Mouse (Mus musculus): ENCODE data around the gene Lzts2. TPM values are rescaled to one million over a fixed set of nuclear protein-coding genes. Genes with fewer than 3 reads are reported as not detected.

The Lzts2 gene
- polyA plus RNA-seq, 1 experiment from 2014 or later = 14.8 TPM

GRCm38 (mm10) chr19:44992712-44993111, 21.5 kb upstream of the Lzts2 start:
- H3K4me3 ChIP-seq (ENCODE audit: low read length) = no peak overlapping the region
- no peak for ATAC-seq
- no peaks in the 10 kb centered on the region for H3K9me3 ChIP-seq (ENCODE audit: control insufficient read depth, low read length)
- 68% methylated on average over 7 of the region's 7 CpGs for WGBS
- H3K4me2 ChIP-seq (ENCODE audit: low read length) = no peak overlapping the region
- no peak overlapping the region for H3K27ac ChIP-seq (ENCODE audit: low read depth, low read length)
- peaks cover 14% of the 10 kb centered on the region for H3K4me1 ChIP-seq (ENCODE audit: control insufficient read depth, insufficient read depth, low read depth, low read length)
- H3K9ac ChIP-seq (ENCODE audit: low read depth, low read length) = no peak overlapping the region
- H3K27me3 ChIP-seq (replicated peaks; ENCODE audit: control insufficient read depth, insufficient read depth, low read length) = no peaks in the 10 kb centered on the region
- H3K36me3 ChIP-seq (ENCODE audit: control insufficient read depth, insufficient read depth, low read length) = peaks cover 17% of the 10 kb centered on the region

DNA sequence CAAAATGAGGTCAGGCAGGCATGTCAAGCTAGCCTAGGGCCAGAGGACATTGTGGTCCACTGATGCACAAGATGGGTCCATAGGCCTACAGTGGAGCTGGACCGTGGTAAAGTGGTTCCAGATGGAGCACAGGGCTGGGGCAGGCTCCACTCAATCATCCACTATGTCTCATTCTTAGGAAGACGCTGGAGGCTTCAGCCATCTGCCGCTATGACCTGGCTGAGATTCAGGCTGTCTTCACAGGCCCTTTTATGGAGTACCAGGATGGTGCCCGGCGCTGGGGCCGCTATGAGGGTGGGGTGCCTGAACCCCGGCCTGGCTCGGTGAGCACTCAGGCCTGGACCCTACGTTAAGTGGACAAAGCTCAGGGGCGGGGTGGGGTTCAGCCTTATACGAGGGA, 16.4 kb upstream of the Lzts2 start:
- Histone ChIP-seq H3K9ac (ENCODE audit: low read depth, low read length) (no peak overlapping the region), H3K4me1 (ENCODE audit: control insufficient read depth, insufficient read depth, low read depth, low read length) (no peaks in the 10 kb centered on the region), H3K4me2 (ENCODE audit: low read length) (no peak overlapping the region), H3K27ac (ENCODE audit: low read depth, low read length) (no peak overlapping the region), H3K36me3 (ENCODE audit: control insufficient read depth, insufficient read depth, low read length) (peaks cover 44% of the 10 kb centered on the region), H3K4me3 (ENCODE audit: low read length) (no peak overlapping the region), H3K27me3 (replicated peaks; ENCODE audit: control insufficient read depth, insufficient read depth, low read length) (no peaks in the 10 kb centered on the region), H3K9me3 (ENCODE audit: control insufficient read depth, low read length) (no peaks in the 10 kb centered on the region)
- ATAC-seq = no peak
- WGBS = 71% methylated on average over 11 of the region's 11 CpGs

- Histone ChIP-seq H3K4me1 (ENCODE audit: control insufficient read depth, insufficient read depth, low read depth, low read length) (0 out of 2 replicates have a peak, but pooled peaks cover 4% of the 10 kb centered on the region), H3K4me3 (ENCODE audit: low read length) (no peak overlapping the region), H3K9me3 (ENCODE audit: control insufficient read depth, low read length) (no peaks in the 10 kb centered on the region), H3K27me3 (replicated peaks; ENCODE audit: control insufficient read depth, insufficient read depth, low read length) (no peaks in the 10 kb centered on the region), H3K4me2 (ENCODE audit: low read length) (no peak overlapping the region), H3K36me3 (ENCODE audit: control insufficient read depth, insufficient read depth, low read length) (peaks cover 38% of the 10 kb centered on the region), H3K9ac (ENCODE audit: low read depth, low read length) (no peak overlapping the region), H3K27ac (ENCODE audit: low read depth, low read length) (no peak overlapping the region)
- no peak for ATAC-seq
- 89% methylated on average over 8 of the region's 8 CpGs for WGBS
Measured at GRCm38 (mm10) chr19:44999647-45000046, 14.6 kb upstream of the Lzts2 start.

DNA sequence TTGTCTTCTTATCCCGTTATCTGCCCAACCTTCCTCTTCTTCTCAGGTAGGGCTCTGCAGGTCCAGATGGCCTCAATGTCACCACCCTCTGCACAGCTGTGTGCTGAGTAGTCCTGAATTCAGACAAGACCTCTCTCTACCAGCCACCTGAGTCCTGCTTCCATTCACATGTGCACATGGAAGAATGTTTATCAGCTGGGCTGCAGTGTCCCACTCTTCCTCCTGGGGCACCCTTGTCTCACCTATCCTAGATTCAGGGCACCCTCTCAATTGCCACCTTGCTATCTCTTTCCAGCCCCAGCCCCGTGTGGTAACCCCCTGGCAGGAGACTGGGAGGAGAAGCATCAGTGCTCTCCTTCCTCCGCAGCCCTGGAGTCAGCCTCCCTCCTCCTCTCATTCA, 11.9 kb upstream of the Lzts2 start:
- 63% methylated on average over 3 of the region's 3 CpGs for WGBS
- ATAC-seq = no peak
- H3K9ac ChIP-seq (ENCODE audit: low read depth, low read length) = no peak overlapping the region
- H3K9me3 ChIP-seq (ENCODE audit: control insufficient read depth, low read length) = no peaks in the 10 kb centered on the region
- no peak overlapping the region for H3K4me2 ChIP-seq (ENCODE audit: low read length)
- H3K27me3 ChIP-seq (replicated peaks; ENCODE audit: control insufficient read depth, insufficient read depth, low read length) = no peaks in the 10 kb centered on the region
- peaks cover 18% of the 10 kb centered on the region for H3K4me1 ChIP-seq (ENCODE audit: control insufficient read depth, insufficient read depth, low read depth, low read length)
- H3K4me3 ChIP-seq (ENCODE audit: low read length) = no peak overlapping the region
- no peak overlapping the region for H3K27ac ChIP-seq (ENCODE audit: low read depth, low read length)
- H3K36me3 ChIP-seq (ENCODE audit: control insufficient read depth, insufficient read depth, low read length) = peaks cover 32% of the 10 kb centered on the region

- Histone ChIP-seq H3K4me2 (ENCODE audit: low read length) (no peak overlapping the region), H3K27ac (ENCODE audit: low read depth, low read length) (no peak overlapping the region), H3K27me3 (replicated peaks; ENCODE audit: control insufficient read depth, insufficient read depth, low read length) (no peaks in the 10 kb centered on the region), H3K4me3 (ENCODE audit: low read length) (no peak overlapping the region), H3K9ac (ENCODE audit: low read depth, low read length) (no peak overlapping the region), H3K9me3 (ENCODE audit: control insufficient read depth, low read length) (no peaks in the 10 kb centered on the region), H3K4me1 (ENCODE audit: control insufficient read depth, insufficient read depth, low read depth, low read length) (peaks cover 20% of the 10 kb centered on the region), H3K36me3 (ENCODE audit: control insufficient read depth, insufficient read depth, low read length) (peaks cover 25% of the 10 kb centered on the region)
- 88% methylated on average over 7 of the region's 7 CpGs for WGBS
- no peak for ATAC-seq
Measured at GRCm38 (mm10) chr19:45003740-45004516, 10.3 kb upstream of the Lzts2 start.

- Histone ChIP-seq H3K9me3 (ENCODE audit: control insufficient read depth, low read length) (no peaks in the 10 kb centered on the region), H3K4me2 (ENCODE audit: low read length) (peak within 1 kb of the TSS; percentile 85), H3K4me3 (ENCODE audit: low read length) (peak within 1 kb of the TSS; percentile 93), H3K36me3 (ENCODE audit: control insufficient read depth, insufficient read depth, low read length) (peaks cover 18% of the 10 kb centered on the region), H3K4me1 (ENCODE audit: control insufficient read depth, insufficient read depth, low read depth, low read length) (peaks cover 20% of the 10 kb centered on the region), H3K27ac (ENCODE audit: low read depth, low read length) (peak within 1 kb of the TSS; percentile 86), H3K9ac (ENCODE audit: low read depth, low read length) (peak within 1 kb of the TSS; percentile 86), H3K27me3 (replicated peaks; ENCODE audit: control insufficient read depth, insufficient read depth, low read length) (no peaks in the 10 kb centered on the region)
- WGBS = 11% methylated on average over 16 of the region's 16 CpGs
- ATAC-seq = no peak
Measured at GRCm38 (mm10) chr19:45005444-45005843, 8.8 kb upstream of the Lzts2 start, which contains the start of gene Twnk. Twnk (plus strand) TSS chr19:45005663.

DNA sequence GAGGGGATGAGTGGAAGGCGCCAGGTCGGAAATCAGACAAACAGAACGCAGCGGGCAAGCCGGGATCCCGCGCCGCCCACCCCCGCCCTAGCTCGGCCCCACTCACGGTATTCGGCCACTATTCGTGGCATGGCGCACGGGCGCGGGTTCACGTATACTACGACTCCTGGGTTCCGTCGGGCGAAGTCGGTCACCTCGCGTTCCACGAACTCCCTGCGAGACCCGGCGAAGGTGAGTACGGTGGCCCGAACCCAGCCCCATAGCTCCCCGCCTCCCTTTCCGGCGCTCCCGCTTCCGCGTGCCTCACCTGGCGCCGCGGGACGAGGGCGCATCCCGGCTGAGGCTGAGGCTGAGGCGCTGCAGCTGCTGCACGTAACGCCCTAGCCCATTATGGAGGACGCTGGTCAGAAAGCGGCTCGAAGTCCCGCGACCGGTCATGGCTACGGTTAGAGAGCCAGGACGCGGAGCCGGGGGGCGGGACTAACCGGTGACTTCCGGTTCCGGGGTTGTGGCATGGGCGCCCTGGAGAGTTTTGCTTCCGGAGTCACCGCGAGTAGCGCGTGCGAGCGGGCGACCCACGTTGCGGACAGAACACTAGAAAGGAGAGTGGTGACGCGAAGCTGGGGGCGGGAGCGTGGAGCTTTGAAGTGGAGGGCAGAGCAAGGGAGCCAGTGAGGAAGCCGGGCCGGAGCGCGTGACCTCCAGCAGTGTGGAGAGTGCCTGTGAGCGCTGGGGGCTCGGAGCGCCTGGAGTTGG, 8.1 kb upstream of the Lzts2 start, which contains the start of gene Mrpl43:
Gene Mrpl43 (minus strand): TSS at position 486 of the 756 bp plus-strand sequence.
- H3K4me3 ChIP-seq (ENCODE audit: low read length) = peak within 1 kb of the TSS; percentile 93
- H3K4me2 ChIP-seq (ENCODE audit: low read length) = peak within 1 kb of the TSS; percentile 85
- no peaks in the 10 kb centered on the region for H3K27me3 ChIP-seq (replicated peaks; ENCODE audit: control insufficient read depth, insufficient read depth, low read length)
- no peaks in the 10 kb centered on the region for H3K9me3 ChIP-seq (ENCODE audit: control insufficient read depth, low read length)
- H3K36me3 ChIP-seq (ENCODE audit: control insufficient read depth, insufficient read depth, low read length) = peaks cover 20% of the 10 kb centered on the region
- H3K4me1 ChIP-seq (ENCODE audit: control insufficient read depth, insufficient read depth, low read depth, low read length) = peaks cover 20% of the 10 kb centered on the region
- peak within 1 kb of the TSS; percentile 86 for H3K9ac ChIP-seq (ENCODE audit: low read depth, low read length)
- H3K27ac ChIP-seq (ENCODE audit: low read depth, low read length) = peak within 1 kb of the TSS; percentile 86
- ATAC-seq = peak; percentile 94
- under 1% methylated on average over 75 of the region's 82 CpGs for WGBS

DNA sequence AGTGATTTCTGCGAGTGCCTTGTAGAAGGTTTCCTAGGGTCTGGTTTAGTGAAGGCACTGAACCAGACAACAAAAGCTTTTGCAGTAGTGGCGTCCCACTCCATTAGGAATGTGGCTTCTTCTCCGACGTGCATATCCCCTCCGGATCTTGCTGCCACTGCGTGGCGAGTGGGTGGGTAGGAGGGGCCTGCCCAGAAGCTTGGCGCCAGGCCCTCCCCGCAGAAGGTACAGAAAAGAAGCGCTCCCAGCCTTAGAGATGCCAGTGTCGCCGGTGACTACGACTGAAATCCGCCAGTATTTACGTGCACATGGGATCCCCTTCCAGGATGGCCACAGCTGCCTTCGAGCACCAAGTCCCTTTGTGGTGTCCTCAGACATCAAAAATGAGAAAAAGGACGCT, 7.2 kb upstream of the Lzts2 start:
- H3K36me3 ChIP-seq (ENCODE audit: control insufficient read depth, insufficient read depth, low read length) = peaks cover 23% of the 10 kb centered on the region
- no peak for ATAC-seq

More for the DNA sequence above, 7.2 kb upstream of the Lzts2 start:
- WGBS = 34% methylated on average over 17 of the region's 17 CpGs
- Histone ChIP-seq H3K27me3 (replicated peaks; ENCODE audit: control insufficient read depth, insufficient read depth, low read length) (no peaks in the 10 kb centered on the region), H3K4me1 (ENCODE audit: control insufficient read depth, insufficient read depth, low read depth, low read length) (peaks cover 20% of the 10 kb centered on the region), H3K9me3 (ENCODE audit: control insufficient read depth, low read length) (no peaks in the 10 kb centered on the region), H3K9ac (ENCODE audit: low read depth, low read length) (peak overlapping the region; percentile 86), H3K27ac (ENCODE audit: low read depth, low read length) (peak overlapping the region; percentile 86), H3K4me2 (ENCODE audit: low read length) (peak overlapping the region; percentile 85), H3K4me3 (ENCODE audit: low read length) (peak overlapping the region; percentile 93)
